Mouse (Mus musculus): Measurements from ENCODE around the gene Ppp1r1c. TPM values are rescaled to one million over a fixed set of nuclear protein-coding genes. Genes with fewer than 3 reads are reported as not detected.

Gene Ppp1r1c
- polyA plus RNA-seq, 1 experiment from 2014 or later, result not detected

GRCm38 (mm10) chr2:79856874-79857273 lies 149.3 kb downstream of the Ppp1r1c start:
- H3K4me2 ChIP-seq (replicated peaks; ENCODE audit: low read depth, low read length), result no peak overlapping the region
- H3K27me3 ChIP-seq (replicated peaks; ENCODE audit: insufficient read depth, low read length), result no peaks in the 10 kb centered on the region
- H3K9ac ChIP-seq (replicated peaks; ENCODE audit: low read depth), result no peak overlapping the region
- ATAC-seq (no peak), DNase-seq (ENCODE audit: low spot score) (no peak)
- TF ChIP-seq EP300 (IDR thresholded peaks at IDR 0.05), result no peak
- TF ChIP-seq CTCF (IDR thresholded peaks at IDR 0.05), result no peak
- H3K9me3 ChIP-seq (ENCODE audit: low read length), result no peaks in the 10 kb centered on the region
- H3K4me1 ChIP-seq (ENCODE audit: insufficient read depth, low read depth, low read length), result no peaks in the 10 kb centered on the region
- no peak overlapping the region for H3K27ac ChIP-seq (ENCODE audit: low read length)
- H3K4me3 ChIP-seq (ENCODE audit: low read depth, low read length), result no peak overlapping the region
- WGBS, result 97% methylated on average over 1 of the region's 1 CpGs
- H3K36me3 ChIP-seq (ENCODE audit: insufficient read depth, low read length), result no peaks in the 10 kb centered on the region

GRCm38 (mm10) chr2:79865275-79865999 lies 157.9 kb downstream of the Ppp1r1c start:
- TF ChIP-seq EP300 (IDR thresholded peaks at IDR 0.05) (no peak), CTCF (IDR thresholded peaks at IDR 0.05) (peak; percentile 88)
- Histone ChIP-seq H3K4me3 (ENCODE audit: low read depth, low read length) (no peak overlapping the region), H3K36me3 (ENCODE audit: insufficient read depth, low read length) (no peaks in the 10 kb centered on the region), H3K4me1 (ENCODE audit: insufficient read depth, low read depth, low read length) (no peaks in the 10 kb centered on the region), H3K4me2 (replicated peaks; ENCODE audit: low read depth, low read length) (no peak overlapping the region), H3K27me3 (replicated peaks; ENCODE audit: insufficient read depth, low read length) (no peaks in the 10 kb centered on the region), H3K27ac (ENCODE audit: low read length) (no peak overlapping the region), H3K9me3 (ENCODE audit: low read length) (no peaks in the 10 kb centered on the region), H3K9ac (replicated peaks; ENCODE audit: low read depth) (no peak overlapping the region)
- WGBS, result 39% methylated on average over 9 of the region's 9 CpGs
- DNase-seq (ENCODE audit: low spot score), result peak; percentile 69
- peak; percentile 21; the same call in 1 of the 2 replicates for ATAC-seq

Other genes starting within 250 kb of the Ppp1r1c start
- 7.2 and 7.6 TPM in 2 replicates for gene Itprid2, start 72.4 kb upstream of the Ppp1r1c start, polyA plus RNA-seq (2015; fragmentation: Nextera tagmentation; extraction: Ambion mirVana)

Measured in lung, postnatal 0 days (tissue).